Mouse (Mus musculus): ENCODE results near the gene Meis1. TPM values are rescaled to one million over a fixed set of nuclear protein-coding genes. Genes with fewer than 3 reads are reported as not detected.
A peak's percentile ranks its signal among the peaks of the same experiment; 100 is the strongest.

Gene Meis1
- total RNA-seq, 2 experiments from 2014 or later = 11.8 to 13.3 TPM

DNA sequence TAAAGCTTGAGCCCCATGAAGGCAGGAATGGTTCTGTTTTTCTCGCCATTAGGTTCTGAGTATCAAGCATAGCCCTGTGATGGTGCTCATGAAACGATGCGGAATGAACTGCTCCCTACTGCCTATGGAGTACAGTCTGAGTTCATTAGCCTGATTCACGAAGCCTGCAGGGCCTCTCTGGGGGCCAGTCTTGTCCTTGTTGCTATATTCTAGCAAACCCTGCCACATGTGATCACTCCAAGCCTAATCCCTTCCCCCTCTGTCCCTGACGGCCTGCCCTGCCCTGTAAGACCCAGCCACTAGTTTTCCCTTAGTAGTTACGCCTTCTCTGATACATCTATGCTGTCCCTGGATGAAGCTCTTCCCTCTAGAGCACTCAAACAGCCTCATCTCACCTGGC lies 26.0 kb downstream of the Meis1 start:
- DNase-seq (ENCODE audit: low spot score in 2 of 2) = no peak

DNA sequence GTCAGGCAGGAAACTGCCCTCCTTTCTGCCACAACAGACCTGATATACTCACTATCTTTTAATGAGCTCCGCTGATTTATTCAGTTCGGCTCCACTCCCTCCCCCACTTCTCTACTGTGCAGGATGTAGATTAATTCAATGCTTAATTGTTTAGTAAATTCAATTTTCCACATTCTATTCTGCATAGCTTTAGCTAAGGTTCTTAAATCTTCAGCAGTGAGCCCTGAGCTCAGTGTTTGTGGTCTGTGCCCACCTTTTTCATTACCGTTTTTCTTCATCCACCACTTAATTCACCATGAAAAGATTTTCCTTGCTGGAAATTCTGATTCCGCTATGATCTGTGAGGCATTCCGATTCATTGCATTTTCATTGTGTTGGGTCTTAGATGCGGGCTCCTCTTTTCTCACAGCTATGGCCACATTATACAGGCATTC lies 28.5 kb downstream of the Meis1 start:
- no peak for DNase-seq (ENCODE audit: low spot score in 2 of 2)

DNA sequence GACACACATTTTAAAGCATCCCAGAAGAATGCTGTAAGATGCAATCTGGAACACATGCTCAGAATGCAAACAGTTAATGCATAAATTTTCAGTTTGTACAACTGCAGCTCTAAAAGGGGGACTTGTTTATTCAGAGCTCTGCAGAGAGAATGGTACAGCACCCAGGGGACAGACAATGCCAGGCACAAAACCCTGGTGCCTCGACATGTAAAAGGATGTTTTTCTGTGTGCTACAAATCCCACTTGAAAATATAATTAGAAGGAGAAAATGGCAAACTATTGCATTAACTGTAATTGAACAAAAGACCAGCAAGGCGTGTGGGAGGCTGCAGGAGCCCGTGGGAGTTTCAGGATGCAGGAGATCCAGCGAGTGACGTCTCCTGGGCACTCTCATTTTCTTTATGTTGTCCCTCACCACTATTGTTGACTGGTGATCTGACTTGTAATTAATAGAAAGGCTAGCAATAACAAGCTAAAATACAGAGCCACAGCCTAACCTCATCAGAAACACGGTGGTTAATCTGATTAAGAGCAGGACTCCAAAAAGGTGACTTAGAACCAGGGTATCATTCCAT lies 29.0 kb downstream of the Meis1 start:
- no peak for DNase-seq (ENCODE audit: low spot score in 2 of 2)

DNA sequence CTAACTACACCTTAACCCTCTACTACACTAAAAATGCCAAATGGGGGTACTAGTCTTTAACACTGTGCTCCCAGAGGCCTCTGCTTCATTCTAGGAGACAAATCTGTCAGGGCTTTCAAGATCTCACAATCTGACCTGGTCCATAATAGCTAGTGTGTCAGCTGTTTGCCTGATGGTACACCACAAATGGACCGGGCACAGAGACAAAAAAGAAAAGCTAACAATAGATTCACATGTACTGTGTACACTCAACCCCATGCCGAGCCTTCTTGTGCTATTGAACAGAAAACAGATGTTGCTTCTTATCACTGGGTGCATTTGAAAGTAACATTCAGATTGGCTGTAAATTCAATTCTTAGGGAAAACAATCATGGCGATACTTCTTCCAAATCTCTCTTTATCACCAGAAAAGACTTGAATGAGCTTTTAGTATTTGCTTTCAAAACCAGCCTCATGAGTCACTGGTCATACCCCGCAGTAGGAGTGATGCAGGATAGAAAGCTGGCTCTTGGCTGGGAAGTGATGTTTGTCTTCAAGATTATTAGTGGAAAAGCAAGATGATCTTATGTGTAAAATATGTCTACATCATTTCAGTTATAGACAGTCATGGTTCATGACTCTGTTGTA lies 30.0 kb downstream of the Meis1 start:
- DNase-seq (ENCODE audit: low spot score in 2 of 2) = no peak

DNA sequence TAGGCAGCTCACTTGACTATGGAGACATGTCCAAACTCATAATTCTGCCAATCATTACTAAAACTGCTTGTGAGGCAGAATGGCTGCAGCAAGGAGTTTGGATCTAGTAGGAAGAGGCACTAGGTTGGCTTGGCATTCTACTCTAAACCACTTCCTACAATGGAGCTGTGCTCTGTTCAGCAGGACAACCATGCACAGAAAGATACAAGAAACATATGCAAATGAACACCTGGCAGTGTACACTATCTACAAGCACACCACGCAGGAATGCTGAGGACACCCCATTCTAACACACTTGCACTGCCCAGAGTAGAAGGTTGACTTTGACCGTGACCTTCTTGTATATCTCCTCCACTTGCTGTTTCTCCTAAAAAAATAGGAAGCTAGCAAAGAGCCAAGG lies 35.0 kb downstream of the Meis1 start:
- no peak for DNase-seq (ENCODE audit: low spot score in 2 of 2)

DNA sequence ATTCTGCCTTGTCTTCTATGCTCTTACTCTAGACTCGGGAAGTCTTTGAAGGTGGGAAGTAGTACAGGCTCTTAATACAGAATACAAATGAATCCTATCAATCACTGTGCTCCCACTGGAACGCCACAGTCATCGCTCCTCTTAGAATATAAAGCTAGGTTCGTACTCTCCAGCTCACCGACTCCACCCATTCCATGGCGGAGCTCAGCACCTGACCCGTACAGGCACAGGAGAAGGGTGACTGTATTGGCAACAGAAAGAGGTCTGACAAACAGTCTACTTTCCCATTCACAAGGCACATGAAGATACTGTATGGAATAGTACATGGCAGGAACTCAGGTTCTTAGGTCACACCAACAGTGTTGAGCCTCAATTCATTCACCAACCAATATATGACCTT lies 35.5 kb downstream of the Meis1 start:
- DNase-seq (ENCODE audit: low spot score in 2 of 2) = no peak

DNA sequence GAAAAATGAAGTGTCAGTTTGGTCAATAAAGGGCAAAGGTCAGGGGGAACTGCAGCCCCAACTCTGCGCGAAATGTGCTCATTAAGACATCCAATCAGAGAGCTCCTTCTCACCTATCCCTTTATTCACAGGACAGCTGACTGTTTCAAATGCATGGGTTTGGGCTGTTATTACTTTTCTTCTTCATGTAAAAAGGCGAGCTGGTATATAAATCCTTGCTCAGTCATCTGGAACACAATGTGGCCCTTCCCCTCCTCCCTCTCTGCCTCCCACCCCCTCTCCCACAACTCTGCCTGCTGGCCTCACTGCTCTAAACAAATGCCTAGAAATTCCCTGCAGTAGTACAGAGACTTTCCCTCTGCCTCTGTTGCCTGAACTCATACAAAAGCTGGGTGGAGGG lies 36.5 kb downstream of the Meis1 start:
- no peak for DNase-seq (ENCODE audit: low spot score in 2 of 2)

DNA sequence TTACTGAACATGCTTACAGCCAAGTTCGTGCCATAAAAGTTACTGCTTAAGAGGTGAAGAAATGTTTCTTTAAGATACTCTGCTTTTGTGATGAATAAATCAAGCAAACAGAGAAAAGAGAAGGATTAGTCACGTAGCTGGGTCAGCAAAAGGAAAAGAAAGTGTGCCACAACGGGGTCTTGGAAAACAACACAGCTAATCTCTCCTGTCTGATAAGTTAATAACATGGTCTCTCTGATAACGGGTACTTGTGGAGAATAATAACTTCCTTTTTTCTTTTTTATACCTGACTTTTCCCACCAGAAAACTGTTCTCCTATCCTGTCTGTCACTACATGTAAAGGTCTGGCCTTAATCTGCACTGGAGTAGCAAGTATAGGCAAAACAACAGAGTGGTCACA lies 37.4 kb downstream of the Meis1 start:
- DNase-seq (ENCODE audit: low spot score in 2 of 2) = no peak

DNA sequence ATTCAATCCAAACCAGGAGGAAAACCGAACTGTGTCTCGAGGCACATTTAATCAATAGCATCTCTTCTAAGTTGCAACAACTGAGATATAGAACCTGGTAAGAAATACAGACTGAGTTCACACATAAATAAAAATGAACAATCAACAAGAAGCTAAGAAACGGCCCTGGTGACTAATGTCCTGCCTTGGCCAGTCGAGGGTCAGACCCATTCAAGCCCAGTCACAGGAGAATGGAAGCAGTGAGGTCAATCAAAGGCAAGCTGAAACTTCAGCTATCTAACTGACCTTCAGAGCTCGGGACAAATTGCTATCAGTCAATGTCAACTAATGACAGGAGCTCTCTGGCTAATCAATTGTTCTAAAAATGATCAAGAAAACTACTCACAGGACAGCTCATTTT lies 38.2 kb downstream of the Meis1 start:
- DNase-seq (ENCODE audit: low spot score in 2 of 2) = no peak

DNA sequence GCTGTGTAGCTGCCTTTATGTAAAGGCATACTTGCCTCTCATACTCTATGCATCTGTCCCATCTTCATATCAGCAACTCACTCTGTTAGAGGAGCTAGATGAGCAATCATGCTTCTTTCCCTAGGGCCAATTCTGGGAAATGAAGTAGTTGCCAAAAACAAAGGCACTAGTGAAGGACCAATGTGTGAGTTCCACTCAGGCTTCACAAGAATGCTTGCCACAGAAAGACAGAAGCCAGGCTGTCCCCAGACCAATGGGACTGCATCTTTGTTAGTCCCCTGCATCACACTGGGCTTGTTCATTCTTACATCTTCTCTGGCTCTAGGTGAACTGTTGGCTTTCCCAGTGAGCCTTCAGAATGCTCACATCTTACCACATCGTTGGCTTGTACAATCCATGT lies 43.7 kb downstream of the Meis1 start:
- no peak for DNase-seq (ENCODE audit: low spot score in 2 of 2)

DNA sequence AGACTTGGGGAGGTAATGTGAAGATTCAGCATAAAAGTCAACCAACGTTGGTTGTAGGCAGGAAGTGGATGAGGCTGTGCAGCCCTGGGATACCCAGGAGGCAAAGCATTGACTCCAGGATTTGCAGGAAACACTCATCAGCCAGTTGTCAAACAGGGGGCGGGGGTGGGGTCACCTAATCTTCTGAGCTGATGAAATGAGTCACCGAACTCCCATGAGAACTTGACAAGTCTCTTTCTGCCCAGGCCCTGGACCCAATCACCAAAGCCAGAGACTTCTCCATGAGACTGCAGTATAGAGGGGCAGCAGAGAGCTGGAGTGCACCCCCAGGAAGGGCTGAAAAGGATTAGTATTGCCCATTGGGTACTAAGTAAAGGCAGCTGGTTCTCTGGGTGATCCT lies 45.0 kb downstream of the Meis1 start:
- DNase-seq (ENCODE audit: low spot score in 2 of 2) = no peak

DNA sequence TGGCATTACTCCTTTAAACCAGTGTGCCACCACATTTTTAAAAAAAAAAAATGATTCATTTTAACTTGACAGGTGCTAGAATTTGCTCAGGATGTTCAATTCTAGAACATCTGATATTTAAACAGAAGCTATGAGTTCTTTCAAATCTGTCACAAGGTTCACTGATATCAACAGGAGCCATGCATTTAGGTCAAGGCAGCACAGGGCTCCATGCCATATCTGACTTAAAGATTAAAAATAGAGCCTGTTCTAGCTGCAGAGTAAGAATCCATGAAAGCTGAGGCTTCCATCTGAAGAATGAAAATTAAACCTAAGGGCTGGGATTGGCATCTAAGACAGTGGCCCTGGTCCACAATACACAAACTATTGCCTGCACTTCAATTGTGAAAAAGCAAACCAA lies 45.8 kb downstream of the Meis1 start:
- no peak for DNase-seq (ENCODE audit: low spot score in 2 of 2)

DNA sequence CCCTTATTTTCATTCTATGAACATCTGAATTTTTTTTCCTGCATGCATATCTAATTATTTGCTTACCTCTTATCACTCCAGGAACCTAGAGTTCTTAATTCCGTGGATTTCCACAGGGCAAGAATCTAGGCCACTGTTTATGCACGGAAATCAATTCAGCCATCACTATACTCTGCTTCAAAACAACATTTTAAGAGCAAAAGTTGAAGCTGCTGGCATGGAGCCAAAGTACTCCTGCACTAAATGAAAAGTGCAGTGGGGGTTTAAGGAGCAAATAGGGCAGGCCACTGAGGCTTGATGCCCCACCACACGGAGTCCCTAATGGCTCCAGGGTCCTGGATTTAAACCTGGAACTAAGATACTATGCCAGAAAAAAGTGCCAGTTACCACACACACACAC lies 47.2 kb downstream of the Meis1 start:
- no peak for DNase-seq (ENCODE audit: low spot score in 2 of 2)

DNA sequence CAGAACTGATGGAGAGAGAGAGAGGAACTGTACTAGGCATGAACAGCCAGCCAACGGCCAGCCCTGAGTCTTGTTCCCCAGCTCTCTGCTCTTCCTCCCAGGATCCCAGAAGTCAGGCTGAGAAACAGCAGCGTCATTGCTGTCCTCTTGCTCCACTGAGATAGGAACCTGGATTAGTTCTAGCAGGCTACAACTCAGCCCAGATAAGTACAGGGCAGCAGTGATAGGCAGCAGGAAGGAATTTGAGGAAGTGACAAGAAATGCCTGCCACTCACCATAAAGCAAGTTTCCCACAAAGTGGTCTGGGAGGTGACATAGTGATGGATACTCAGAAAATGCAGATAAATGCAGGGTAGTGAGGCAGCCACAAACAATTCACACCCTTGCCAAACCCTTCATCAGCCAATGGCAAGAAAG lies 48.9 kb downstream of the Meis1 start:
- DNase-seq (ENCODE audit: low spot score in 2 of 2) = no peak

DNA sequence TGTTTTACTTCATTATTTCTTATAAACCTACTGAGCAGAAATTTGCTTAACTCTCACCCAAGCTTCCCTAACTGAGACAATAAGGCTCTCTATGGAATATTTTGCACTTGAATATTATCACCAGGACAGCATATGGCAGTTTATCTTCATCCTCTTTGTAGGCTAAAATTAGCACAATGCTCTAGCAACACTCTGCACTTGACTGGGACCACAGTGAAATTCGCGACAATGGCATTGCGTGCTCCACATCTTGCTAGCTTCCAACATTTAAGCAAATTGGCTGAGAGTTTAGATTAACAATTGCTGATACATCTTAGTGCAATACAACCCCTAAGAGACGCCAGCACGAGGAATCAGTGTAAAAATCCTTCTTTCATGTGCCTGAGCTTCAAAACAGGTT lies 54.4 kb downstream of the Meis1 start:
- DNase-seq (ENCODE audit: low spot score in 2 of 2) = no peak

DNA sequence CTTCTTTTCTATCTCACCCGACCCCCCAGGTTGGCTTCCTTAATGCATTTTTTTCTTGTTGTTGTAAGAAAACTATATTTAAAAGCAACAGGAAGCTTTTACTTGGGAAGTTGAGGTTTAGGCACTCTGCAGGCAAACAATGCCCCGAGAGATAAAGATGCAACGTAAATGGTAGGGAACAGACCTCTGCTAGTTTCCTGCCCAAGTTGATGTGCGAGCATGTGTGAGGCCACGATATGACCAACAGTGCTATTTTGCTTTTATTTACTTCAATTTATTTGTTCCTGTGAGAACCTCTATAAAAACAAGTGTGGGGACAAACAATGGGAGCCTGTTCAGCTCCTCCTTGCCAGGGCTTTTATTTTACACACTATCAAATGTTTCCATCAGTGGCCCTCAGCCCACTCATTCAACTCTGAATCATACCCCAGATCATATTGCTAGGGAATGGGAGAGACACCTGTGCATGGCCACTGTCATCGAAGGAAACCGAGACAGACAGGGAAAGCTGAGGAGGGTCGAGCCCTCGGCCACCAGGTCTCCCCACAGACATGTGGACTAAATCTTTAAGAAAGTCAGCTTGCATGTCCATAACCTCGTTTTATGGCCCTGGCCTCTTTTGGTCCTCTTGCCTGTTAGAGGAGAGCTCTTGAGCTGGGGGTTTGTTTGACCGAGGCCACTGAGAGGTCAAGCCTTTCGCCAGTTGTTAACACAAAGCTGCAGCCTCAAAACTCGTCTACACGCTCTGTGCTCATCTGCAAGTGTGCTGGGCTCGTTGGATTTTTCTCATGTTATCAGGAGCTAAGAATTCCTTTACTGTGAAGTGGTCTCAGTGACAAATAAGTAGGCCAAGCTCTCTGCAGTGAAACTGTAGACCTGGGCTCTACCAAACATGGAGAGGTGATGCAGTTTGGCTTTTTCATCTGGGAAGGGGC lies 55.3 kb downstream of the Meis1 start:
- no peak for DNase-seq (ENCODE audit: low spot score in 2 of 2)

DNA sequence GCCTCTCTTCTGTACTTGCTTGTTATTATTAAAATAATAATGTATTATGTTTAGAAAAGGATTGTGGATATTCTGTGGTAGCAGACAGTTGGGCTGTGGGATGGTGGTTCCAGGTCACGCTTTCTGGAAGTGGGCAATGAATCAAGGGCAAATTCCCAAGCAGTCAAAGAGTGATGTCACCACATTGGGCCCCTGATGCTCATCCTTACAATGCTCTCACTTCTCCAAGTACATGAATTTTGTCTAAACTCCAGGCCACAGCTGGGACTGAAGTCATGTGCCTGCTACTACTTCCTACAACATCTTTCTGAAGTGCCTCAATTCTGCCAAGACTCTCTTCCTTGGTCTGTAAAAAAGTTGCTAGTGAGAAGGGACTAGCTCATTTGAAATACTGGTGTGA lies 59.3 kb downstream of the Meis1 start:
- no peak for DNase-seq (ENCODE audit: low spot score in 2 of 2)

DNA sequence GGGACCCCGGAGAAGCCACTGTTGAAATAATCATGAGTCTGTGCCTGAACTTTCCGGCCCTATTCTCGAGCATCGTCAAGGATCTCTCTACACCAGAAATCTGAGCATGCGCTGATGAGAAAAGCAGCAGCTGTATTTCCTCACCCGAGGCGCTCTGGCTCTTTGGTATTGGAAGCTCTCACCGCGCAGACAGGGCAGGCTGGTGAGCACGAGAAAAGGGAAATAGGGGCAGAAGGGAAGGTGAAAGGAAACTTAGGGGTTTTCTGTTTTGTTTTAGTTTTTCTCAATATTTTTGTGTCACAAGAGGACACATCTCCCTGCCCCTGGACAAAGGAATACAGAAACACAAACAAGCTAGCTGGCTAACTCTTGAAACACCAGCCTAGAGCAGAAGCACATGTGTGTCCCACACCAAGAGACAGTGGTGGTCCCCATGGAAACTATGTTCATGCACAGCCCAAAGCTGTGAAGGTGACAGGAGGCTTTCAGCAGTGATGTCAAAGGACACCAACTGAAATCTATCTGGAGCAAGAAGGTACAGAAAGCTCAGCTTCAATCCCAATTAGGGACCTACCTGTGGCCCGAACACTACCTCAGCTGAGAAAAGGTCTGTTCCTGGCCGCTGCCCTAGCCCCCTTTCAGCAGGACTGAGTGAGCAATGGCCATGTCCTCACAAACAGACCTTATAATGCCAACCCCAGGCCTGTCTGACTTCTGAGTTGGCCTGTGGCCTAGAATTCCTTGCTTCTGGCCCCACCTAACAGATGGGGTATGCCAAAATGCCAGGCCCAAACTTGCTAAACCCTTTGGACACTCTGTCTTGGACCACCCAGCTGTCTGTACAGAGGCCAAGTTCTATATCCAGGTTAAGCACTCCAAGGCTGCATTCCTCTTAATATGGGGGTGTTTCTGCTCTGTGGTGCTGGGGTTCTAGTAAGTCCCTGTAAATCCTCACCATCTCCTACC lies 60.7 kb downstream of the Meis1 start:
- peak in 1 of 2 experiments; percentile 23 for DNase-seq (ENCODE audit: low spot score in 2 of 2)

DNA sequence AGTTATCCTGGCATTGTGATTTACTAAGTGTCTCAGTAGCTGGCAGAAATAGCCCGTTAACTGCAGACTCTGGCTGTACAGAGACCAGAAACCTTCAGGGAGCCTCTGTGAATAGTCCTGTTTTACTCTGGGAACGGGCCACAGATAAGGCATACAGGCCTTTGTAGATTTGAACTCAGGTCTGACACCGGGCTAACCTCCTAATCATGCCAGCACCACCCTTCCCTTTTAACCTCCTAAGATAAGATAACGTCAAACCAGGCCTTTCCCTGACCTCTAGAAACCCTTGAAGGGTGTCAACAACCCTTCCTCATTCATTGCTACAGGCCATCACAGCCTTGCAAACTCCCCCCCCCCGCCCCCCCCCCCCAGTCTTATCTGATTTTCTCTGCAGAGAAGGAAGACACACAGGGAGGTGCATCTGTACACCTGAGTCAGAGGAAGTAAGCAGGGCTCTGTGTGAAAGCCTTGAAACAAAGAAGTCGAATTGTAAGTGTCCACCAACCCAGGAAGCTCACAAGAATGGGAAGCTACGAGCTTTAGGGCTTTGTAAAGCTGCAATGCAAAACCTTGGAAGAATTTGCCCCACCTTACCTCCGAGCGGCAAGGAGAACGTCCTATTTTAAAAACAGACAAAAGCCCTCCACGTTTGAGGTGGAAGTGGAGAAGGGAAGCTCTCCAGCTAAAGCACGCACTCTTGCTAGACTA lies 61.5 kb downstream of the Meis1 start:
- DNase-seq (ENCODE audit: low spot score in 2 of 2) = no peak

DNA sequence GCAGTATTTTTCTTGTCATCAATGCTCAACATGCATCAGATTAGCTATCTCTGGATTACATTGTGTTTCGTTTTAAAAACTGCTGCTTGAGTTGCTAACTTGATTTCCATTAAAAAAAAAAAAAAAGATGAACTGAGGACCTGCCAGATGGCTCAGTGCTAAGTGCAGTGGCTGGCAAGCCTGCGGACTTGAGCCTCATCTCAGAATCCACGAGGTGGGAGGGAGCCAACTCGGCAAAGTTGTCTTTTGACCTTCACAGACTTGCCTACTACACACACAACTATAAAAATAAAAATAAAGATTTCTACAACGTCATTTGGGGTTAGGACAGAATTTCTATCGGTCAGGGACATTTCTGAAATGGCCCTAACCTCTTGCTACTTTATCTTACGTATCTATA lies 62.8 kb downstream of the Meis1 start:
- peak in 1 of 2 experiments; percentile 23 for DNase-seq (ENCODE audit: low spot score in 2 of 2)

DNA sequence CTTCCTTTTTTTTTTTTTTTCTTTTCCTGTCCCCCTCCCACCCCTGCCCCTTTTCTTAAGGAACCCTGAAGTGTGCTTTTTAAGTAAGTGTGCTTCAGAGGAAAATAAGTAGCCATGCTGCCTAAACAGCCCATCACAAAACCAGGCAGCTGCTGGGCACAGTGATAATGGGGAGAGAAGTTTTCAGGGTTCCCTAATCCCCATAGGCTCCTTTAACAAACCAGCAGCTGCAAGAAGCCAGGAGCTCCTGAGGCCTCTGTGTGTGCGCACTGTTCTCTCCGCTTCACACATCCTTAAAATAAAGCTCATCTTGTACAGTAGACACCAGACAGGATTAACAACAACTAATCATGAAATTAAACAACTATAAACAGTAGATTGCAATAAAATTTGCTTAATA lies 63.9 kb downstream of the Meis1 start:
- no peak for DNase-seq (ENCODE audit: low spot score in 2 of 2)
